Mouse (Mus musculus) megakaryocyte, embryonic 14.5 days (primary cell): ENCODE measurements around the gene Gli3. TPM values are rescaled to one million over a fixed set of nuclear protein-coding genes. Genes with fewer than 3 reads are reported as not detected.

Experiments used
- H3K27me3 ChIP-seq: replicated peaks from 2 replicates; pipeline ENCODE3; 2012; ENCODE audit warnings: inconsistent platforms
- H3K36me3 ChIP-seq: replicated peaks from 2 replicates; pipeline ENCODE3; 2012; ENCODE audit warnings: low read length, inconsistent platforms, mixed read lengths
- H3K4me1 ChIP-seq: 2 replicates; pipeline ENCODE4 v1.6.1; 2012; ENCODE audit warnings: inconsistent platforms
- H3K4me3 ChIP-seq: replicated peaks from 2 replicates; pipeline ENCODE3; 2012; ENCODE audit warnings: moderate library complexity, mild to moderate bottlenecking, inconsistent platforms
- H3K9me3 ChIP-seq: 2 replicates; pipeline ENCODE4 v1.6.1; 2012; ENCODE audit warnings: inconsistent platforms
- FLI1 ChIP-seq: IDR thresholded peaks from 2 replicates; pipeline ENCODE4 v1.6.1; 2012; ENCODE audit warnings: low read length, inconsistent platforms, mixed read lengths
- GATA1 ChIP-seq: IDR thresholded peaks from 3 replicates; pipeline ENCODE4 v1.6.1; 2012; ENCODE audit warnings: mixed read lengths, low read length, inconsistent platforms, borderline replicate concordance
- polyA plus RNA-seq: library from polyadenylated mRNA; stranded (reverse); fragments of >175 nt; gene quantifications from 2 replicates; pipeline ENCODE4 v1.2.3, GENCODE M21; 2012; ENCODE audit warnings: low replicate concordance; ENCODE audit not compliant: insufficient read depth

The Gli3 gene
- polyA plus RNA-seq, 1 experiment = not detected

DNA sequence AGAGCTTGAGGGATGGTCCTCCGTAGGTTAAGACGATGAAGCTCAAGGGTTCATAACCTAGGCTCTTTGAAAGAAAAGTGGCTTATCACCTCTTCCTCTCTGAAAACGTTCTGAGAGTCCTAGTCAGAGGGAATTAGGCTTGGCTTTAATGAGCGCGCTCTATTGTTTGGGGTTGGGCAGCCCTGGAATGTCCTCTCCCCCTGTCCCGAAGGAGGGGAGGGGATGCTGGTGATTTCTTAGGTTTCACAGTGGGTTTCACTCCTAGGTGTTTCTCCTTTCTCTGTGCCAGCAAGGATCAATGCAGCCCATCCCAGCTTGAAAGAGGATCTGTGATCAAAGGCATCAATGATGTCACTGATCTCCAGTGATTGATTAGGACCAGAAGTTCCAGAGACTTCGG lies 24.3 kb downstream of the Gli3 start:
- Histone ChIP-seq H3K4me1 (no peaks in the 10 kb centered on the region), H3K9me3 (0 out of 2 replicates have a peak, but pooled peaks cover 7% of the 10 kb centered on the region), H3K4me3 (no peak overlapping the region), H3K27me3 (no peaks in the 10 kb centered on the region), H3K36me3 (no peaks in the 10 kb centered on the region)
- no peak for TF ChIP-seq GATA1
- TF ChIP-seq FLI1 = no peak

DNA sequence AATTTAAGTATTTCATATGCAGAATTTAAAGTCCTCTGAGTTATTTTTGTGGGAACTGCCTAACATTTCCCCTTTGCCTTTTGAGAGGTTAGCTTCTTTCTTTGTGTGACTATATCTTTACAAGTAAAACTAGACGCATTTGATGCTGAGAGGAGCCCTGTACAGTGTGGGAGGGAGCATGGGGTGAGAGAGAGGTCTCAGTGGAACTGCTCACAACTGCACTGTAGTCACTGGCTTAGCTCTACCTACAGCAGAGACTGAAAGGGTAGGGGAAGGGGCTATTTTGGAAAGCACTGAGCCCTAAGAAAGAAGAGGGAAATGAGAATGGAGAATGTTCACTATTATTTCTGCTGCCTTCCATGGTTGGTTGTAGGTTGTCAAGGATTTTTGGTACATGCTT lies 25.0 kb downstream of the Gli3 start:
- Histone ChIP-seq H3K27me3 (no peaks in the 10 kb centered on the region), H3K9me3 (0 out of 2 replicates have a peak, but pooled peaks cover 6% of the 10 kb centered on the region), H3K4me1 (no peaks in the 10 kb centered on the region), H3K4me3 (no peak overlapping the region), H3K36me3 (no peaks in the 10 kb centered on the region)
- TF ChIP-seq GATA1 = no peak
- TF ChIP-seq FLI1 = no peak

GRCm38 (mm10) chr13:15495820-15496219 lies 32.8 kb downstream of the Gli3 start:
- H3K27me3 ChIP-seq = no peaks in the 10 kb centered on the region
- H3K9me3 ChIP-seq = no peaks in the 10 kb centered on the region
- no peak overlapping the region for H3K4me3 ChIP-seq
- no peaks in the 10 kb centered on the region for H3K36me3 ChIP-seq
- no peak for TF ChIP-seq GATA1
- no peak for TF ChIP-seq FLI1
- peaks cover 11% of the 10 kb centered on the region; the same call in 1 of the 2 replicates for H3K4me1 ChIP-seq

DNA sequence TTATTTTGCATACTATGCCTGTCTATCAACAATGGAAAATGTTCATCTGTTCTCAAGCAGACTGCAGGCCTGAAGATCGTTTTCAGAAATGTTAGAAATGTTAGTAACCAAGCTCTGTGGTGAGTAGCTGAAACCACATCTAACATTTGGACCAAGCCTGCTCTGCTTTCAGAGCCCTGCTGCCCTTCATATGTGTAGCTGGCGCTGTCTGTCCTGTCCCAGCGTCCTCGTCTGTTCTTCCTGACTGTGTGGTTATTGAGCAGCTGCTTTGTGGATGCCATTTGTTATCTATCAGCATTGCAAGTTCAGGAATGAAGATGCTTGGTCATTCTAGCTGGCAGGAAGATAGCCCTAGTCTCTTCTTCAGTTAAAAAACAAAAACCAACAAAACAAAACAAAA lies 35.3 kb downstream of the Gli3 start:
- Histone ChIP-seq H3K36me3 (no peaks in the 10 kb centered on the region), H3K27me3 (no peaks in the 10 kb centered on the region), H3K9me3 (no peaks in the 10 kb centered on the region), H3K4me1 (peaks cover 11% of the 10 kb centered on the region; the same call in 1 of the 2 replicates), H3K4me3 (peak overlapping the region; percentile 71)
- TF ChIP-seq FLI1 = no peak
- no peak for TF ChIP-seq GATA1

GRCm38 (mm10) chr13:15510925-15511324 lies 47.9 kb downstream of the Gli3 start:
- Histone ChIP-seq H3K9me3 (no peaks in the 10 kb centered on the region), H3K4me1 (no peaks in the 10 kb centered on the region), H3K36me3 (no peaks in the 10 kb centered on the region), H3K27me3 (no peaks in the 10 kb centered on the region), H3K4me3 (no peak overlapping the region)
- TF ChIP-seq FLI1 (no peak), GATA1 (no peak)

GRCm38 (mm10) chr13:15513114-15513513 lies 50.1 kb downstream of the Gli3 start:
- H3K9me3 ChIP-seq = peaks cover 6% of the 10 kb centered on the region; the same call in 1 of the 2 replicates
- H3K36me3 ChIP-seq = no peaks in the 10 kb centered on the region
- H3K4me1 ChIP-seq = no peaks in the 10 kb centered on the region
- H3K4me3 ChIP-seq = no peak overlapping the region
- TF ChIP-seq GATA1 (no peak), FLI1 (no peak)
- no peaks in the 10 kb centered on the region for H3K27me3 ChIP-seq

DNA sequence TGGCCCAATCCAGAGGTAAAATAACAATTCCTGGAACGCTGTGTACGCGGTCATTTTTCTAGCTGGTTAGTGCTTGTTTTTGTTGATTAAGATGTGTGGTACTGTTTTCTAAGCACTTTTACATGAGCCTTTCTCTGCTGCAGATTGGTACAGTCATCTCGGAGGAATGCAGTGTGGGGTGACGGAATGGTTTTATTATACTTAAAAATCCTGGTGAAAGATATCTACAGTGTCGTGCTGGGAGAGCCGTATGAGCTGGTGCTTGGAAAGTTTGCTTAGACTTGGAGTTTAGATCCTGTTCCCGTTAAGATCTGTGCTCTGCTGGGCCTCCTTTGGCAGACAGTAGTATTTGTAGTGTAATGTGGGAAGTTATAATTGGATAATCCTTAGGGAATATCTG lies 51.0 kb downstream of the Gli3 start:
- Histone ChIP-seq H3K4me3 (no peak overlapping the region), H3K27me3 (no peaks in the 10 kb centered on the region), H3K36me3 (no peaks in the 10 kb centered on the region), H3K9me3 (peaks cover 6% of the 10 kb centered on the region; the same call in 1 of the 2 replicates), H3K4me1 (no peaks in the 10 kb centered on the region)
- no peak for TF ChIP-seq FLI1
- TF ChIP-seq GATA1 = no peak

GRCm38 (mm10) chr13:15517048-15517760 lies 54.2 kb downstream of the Gli3 start:
- no peak overlapping the region for H3K4me3 ChIP-seq
- no peak for TF ChIP-seq FLI1
- TF ChIP-seq GATA1 = no peak
- no peaks in the 10 kb centered on the region for H3K27me3 ChIP-seq
- peaks cover 10% of the 10 kb centered on the region; the same call in 1 of the 2 replicates for H3K9me3 ChIP-seq
- no peaks in the 10 kb centered on the region for H3K4me1 ChIP-seq
- H3K36me3 ChIP-seq = no peaks in the 10 kb centered on the region

- Histone ChIP-seq H3K27me3 (no peaks in the 10 kb centered on the region), H3K36me3 (no peaks in the 10 kb centered on the region), H3K9me3 (peaks cover 13% of the 10 kb centered on the region; the same call in 1 of the 2 replicates), H3K4me1 (0 out of 2 replicates have a peak, but pooled peaks cover 3% of the 10 kb centered on the region), H3K4me3 (no peak overlapping the region)
- TF ChIP-seq GATA1 = no peak
- no peak for TF ChIP-seq FLI1
Observed at GRCm38 (mm10) chr13:15520353-15520752, 57.3 kb downstream of the Gli3 start.

- Histone ChIP-seq H3K27me3 (no peaks in the 10 kb centered on the region), H3K9me3 (peaks cover 10% of the 10 kb centered on the region; the same call in 1 of the 2 replicates), H3K4me1 (0 out of 2 replicates have a peak, but pooled peaks cover 3% of the 10 kb centered on the region), H3K4me3 (no peak overlapping the region), H3K36me3 (no peaks in the 10 kb centered on the region)
- TF ChIP-seq FLI1 = no peak
- TF ChIP-seq GATA1 = no peak
Observed at GRCm38 (mm10) chr13:15522153-15522552, 59.1 kb downstream of the Gli3 start.
